Mouse (Mus musculus): ENCODE measurements around the gene Gm47985.
"Not testable (repeated sequence)": the region's sequence is repeated elsewhere in the genome, so short reads cannot be mapped to it uniquely, and the experiment has no call there.

Gene Gm47985

DNA sequence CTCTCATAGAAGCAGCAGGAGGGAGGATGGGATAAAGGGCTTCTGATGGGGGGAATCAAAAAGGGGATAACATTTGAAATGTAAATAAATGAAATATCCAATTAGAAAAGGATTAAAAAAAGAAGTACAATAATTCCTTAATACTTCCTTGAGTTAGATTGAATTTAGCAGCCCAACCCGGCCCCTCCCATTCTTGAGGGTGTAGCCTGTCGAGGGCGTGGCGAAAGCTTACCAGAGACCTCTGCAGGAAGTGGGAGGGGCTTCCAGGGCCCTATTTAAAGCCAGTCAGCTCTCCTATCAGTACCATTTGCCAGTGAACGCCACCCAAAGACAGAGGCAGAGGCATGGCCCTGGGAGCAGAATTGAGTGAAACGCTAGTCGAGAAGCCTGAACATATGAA, at the start of gene Gm47985:
Gm47985 (plus strand) TSS at position 272 of the 400 bp plus-strand sequence.
- not testable (repeated sequence) for DNase-seq (ENCODE audit: low spot score in 2 of 2)

DNA sequence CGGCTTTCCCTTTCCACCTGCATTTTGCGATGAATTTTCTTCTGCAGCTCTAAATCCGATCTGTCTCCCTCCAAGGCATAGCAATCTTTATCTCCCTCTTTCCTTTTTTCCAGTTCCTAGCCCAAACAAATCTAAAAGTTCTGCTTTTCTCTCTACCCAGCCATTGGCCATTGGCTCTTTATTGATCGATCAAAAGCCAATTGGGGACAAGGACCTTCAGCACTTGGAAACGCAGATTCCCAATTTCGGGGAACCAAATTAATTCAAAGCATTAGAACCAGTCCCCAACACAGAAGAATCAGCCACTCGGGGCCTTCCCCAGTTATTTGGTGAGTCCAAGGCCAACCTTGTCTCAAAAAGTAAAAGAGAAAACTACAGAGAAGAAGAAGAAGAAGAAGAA, 49.7 kb upstream of the Gm47985 start:
- DNase-seq (ENCODE audit: low spot score in 2 of 2) = no peak

DNA sequence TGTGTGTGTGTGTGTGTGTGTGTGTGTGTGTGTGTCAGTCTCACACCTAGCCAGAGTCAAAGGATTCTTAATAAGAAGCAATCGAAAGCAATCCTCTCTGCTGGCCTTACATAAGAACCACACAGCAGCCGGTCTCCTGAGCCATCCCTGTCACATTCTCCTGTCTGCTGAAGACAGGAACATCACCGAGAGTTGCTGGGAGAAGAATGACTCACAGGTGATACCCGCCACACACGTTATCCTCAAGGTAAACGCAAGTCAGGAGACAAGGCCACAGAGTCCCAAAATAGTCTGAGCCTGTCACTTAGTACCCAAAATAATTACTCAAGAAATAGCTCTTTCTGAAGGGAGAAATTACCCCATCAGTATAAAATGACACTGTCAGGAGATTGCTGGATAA, 43.9 kb upstream of the Gm47985 start:
- DNase-seq (ENCODE audit: low spot score in 2 of 2) = no peak

DNA sequence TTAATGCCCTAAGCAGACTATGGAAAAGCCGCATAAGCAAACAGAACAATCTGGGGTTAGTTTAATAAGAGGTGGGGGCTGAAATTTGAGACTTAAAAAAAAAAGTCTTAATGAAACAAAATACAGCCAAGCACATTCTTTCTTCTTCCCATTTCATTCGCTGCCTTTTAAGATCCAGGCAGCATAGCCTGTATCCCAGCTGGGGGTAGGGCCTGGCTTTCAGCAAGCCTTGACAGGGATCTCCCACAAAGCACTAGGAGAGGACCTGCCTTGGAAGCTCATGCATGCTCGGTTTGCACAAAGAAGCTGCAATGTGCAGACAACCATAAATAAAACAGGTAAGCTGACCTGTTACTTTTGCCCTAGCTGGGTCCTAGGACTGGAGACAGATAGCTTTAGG, 41.4 kb upstream of the Gm47985 start:
- no peak for DNase-seq (ENCODE audit: low spot score in 2 of 2)

DNA sequence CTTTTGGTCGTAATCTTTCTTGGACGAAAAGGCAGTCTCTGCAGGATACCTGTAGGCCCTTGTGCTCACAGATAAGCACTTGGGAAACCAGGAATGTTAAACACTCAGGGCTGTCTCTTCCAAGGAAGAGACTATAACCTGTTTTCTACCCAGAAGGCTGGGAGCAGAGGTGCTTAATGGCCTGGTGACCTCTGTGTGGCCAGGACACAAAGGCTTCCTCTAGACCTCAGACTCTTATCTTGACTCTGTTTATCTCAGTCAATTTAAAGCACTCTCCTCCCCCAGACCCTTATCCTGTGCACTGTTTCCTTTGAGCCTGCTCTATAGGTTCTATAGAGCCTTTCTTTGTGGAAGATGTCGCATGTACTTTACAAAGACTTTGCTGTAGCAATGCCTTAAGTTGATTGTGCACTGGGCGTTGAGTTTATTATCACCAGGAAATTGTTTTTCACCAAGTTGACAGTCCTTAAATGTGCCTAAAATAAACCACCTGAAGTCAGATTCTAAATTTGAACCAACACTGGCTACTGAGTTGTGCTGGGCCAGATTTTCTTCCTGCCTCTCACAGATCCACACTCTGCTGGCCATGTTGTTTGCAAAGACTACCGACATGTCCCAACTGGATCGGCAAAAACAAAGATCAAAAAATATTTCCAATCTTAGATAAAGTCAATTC, 37.7 kb upstream of the Gm47985 start:
- DNase-seq (ENCODE audit: low spot score in 2 of 2) = no peak

DNA sequence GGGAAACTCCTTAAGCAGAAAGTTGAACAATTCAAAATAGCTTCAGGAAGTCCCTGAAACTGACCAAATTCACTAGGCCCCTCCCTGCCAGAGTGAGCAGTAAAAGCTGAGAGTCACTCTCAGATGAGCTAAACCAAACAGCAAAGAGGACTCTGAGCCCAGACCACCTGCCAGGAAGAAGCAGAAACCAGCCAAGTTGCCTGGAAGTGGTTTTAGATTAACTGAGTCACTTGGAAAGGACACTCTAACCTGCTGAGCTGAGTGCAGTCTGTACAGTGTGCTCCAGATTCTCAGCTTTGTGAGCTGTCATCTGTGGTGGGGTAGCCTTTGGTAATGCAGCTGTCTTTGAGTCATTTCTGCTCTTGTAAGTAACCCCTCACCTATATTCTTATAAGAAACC, 34.5 kb upstream of the Gm47985 start:
- no peak for DNase-seq (ENCODE audit: low spot score in 2 of 2)

DNA sequence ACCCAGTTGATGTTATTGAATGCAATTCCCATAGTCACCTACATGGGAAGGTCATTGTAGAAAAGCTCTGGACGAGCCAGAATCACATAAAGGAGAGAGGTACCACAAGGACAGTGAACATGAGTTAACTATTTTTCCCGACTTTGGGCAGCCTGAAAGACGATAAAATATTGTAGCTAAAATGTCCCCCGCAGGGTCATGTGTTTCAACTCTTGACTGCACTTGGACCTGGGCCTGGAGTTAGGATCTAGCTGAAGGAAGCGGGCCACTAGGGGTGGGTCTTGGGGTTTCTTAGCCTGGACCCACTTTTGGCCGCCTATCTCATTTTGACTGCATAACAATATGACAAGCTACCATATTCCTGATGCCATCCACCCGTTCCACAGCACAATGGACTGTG, 32.1 kb upstream of the Gm47985 start:
- DNase-seq (ENCODE audit: low spot score in 2 of 2) = no peak

DNA sequence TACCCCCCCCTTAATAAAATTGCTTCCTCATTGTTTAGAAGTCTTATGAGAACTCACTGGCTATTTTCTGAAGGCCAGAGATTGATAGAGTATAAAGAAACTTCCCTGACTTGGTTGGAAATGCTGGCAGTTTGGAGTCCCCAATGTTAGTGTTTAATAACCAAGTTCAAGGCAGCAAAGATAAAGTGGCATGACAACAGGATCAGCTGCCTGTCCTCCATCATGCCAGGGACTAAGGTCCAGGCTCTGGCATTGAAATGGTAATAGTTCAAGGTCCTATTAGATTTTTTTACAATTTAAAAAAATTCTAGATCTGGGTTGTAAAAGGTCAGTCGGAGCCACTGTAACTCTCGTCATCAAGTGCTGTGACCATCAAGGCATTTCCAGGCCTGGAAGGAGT, 31.2 kb upstream of the Gm47985 start:
- DNase-seq (ENCODE audit: low spot score in 2 of 2) = no peak

DNA sequence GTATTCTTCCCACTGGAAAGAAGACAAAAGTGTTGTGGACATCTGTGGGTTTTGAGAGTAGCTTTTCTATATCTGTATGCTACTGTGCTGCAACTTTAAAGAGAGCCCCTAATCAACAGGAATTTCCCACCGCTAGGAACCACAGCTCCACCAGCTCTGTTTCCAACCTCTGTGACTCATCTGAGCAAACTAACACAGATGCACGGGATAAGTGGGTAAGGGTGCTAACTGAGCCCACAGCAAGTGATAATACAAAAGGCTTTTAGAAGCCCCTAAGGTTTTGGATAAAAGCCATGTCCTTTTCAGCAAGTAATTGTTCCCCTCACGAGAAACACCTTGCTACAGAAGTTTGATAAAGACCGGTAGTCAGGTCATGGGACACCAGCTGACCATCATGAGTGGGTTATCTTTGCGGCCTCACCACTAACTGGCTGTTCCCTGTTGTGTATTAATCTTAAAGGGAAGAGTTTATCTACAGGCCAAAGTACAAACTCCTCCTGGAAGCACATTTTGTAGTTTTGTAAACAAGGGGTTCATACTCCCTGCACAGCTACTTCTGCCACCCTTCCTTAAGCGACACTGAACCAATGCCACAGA, 29.2 kb upstream of the Gm47985 start:
- DNase-seq (ENCODE audit: low spot score in 2 of 2) = no peak

DNA sequence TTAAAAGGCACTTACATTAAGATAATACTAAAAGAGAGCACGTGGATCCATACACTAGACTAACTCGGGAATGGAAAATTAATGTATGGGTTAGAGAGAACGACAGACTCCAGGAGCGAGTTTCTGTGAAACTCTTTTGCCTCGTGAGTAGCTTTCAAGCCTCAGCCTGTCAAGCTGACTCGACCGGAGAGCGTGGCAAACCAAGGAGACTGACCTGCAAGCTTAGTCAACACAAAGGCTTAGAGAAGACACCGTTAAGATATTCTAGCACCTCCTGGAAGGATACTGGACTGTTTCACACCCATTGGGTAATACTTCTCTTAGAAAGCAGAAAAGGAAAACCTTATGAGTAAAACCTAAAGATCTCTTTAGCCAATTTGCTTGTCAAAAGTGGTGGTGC, 28.2 kb upstream of the Gm47985 start:
- DNase-seq (ENCODE audit: low spot score in 2 of 2) = not testable (repeated sequence)

DNA sequence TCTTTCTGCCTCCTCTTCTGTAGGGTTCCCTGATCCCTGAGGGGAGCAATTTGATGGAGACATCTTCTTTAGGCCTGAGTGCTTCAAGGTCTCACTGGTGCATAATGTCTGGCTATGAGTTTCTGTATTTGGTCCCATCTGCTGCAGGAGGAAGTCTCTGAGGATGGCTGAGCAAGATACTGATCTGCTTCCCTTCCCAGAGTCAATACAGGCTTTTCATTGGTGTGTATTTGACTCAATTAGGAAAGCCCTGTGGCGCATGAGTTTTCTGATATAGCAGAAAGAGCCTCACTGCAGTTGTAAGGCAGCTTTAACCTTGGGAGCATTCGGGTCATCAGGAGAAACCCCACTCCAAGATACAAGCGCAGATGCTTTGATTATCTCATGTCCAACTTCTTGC, 26.2 kb upstream of the Gm47985 start:
- DNase-seq (ENCODE audit: low spot score in 2 of 2) = no peak

DNA sequence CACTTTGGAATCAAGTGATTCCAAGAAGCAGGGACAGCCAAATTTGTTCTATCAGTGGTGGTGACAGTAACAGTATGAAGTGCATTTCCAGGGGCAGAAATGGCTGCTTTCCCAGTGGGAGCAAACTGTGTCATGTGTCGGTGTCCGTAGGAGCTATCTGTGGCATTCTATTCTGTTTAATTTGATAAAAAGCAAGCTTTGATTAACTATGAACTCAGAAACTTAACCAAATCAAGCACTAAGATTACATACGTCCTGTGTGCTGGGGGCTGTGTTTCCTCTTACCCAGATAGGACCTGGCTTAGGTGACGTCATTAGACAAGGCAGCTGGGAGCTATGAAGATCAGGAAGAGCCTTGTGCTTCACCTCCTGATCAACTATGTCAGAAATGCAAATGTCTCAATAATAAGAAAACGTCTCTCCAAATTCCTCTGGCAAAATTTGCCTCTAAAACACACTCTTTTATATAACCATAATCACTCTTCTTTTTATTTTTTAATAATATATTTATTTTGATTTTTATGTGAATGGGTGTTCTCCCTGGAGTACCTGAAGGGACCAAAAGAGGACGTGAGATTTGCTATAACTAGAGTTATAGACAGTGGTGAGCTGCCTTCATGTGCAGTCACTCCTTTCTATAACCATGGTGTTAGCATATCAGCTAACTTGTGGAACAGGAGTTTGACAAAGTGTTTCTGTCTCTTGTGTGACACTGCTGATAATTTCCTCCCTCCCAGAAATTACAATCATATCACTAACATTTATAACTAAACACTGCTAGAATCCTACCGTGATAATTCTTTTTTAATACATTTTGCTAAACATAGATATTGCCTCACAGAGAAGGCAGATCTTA, 25.3 kb upstream of the Gm47985 start:
- DNase-seq (ENCODE audit: low spot score in 2 of 2) = no peak

DNA sequence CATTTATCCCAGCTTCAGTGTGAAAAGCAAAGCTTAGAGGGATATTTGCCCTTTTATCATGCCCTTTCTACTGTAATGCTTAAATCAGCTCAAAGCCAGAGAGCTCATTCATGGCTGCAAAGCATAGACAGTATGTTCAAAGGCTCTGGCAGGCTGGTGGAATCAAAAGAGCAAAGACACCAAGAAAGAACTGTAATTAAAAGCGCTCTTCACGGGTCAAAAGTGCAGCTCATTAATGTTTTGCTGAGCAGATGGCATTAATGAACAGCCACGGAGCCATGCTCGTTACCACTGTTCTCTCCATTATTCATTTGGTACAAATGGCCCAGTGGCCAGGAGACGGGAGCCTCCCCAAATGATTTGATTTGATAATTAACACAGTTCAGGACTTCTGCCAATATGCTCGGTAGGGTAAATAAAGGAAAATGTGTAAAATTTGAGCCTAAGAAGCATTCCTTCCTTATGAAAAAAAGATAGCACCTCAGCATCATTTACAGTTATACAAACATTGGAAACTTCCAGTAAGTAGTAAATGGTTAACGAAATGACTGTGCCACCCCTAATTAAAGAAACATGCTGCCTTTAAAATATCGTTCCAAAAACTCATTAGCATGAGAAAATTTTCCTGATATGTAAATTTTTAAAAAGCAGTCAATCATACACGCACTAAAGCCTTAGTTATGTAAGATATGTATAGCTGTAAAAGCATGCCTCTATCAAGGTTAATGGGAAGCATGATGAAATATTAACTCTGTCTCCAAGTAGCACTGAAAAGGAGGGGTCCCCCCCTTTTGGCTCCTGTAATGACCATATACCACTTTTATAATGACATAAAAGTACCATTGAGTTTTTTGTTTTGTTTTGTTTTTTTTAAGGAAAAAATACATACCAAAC, 24.1 kb upstream of the Gm47985 start:
- no peak for DNase-seq (ENCODE audit: low spot score in 2 of 2)

DNA sequence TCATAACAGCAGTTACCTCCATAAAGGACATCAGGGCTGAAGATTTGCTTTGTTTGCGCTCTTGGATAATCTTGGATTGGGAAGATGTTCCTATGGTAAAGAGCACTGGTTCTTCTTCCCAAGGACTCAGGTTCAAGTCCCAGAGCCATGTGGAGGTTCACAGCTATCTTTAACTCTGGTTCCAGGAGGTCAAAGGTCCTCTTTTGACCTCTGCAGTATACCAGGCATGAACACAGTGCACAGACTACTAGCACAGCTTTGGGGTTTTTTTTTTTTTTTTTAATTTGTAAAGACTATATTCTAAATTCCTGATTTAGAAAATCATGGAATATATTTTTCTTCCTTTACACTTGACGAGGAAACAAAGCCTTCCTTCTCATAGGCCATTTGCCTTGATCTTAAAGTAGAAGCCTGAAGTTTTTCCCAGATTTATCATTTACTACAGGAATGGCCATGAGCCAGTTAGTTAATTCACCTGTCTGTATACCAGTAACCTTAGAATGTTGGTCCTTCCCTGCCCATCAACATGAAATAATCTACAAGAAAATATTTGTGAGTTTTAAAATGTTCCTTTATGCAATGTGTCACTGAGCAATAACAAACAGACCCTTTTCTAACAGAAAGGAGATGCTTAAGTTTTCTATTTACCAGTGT, 23.4 kb upstream of the Gm47985 start:
- DNase-seq (ENCODE audit: low spot score in 2 of 2) = no peak

DNA sequence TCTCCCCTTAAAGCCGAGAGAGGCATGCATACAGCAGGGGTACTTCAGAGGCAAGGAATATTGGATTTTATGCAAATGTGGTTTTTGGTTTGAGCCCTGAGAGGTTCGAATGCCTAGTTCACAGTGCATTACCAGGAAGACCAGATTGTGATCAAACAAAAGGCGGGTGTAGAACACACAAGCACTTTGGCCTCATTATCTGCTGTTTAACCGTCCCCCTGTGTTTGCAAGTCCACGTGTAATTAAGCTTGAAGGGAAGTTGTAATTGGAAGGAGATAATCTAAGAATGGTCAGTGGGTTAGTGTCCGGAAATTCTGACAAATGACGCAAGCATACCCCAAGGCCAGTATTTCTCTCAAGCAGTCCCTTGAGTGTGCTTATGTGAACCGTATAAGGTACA, 16.3 kb upstream of the Gm47985 start:
- no peak for DNase-seq (ENCODE audit: low spot score in 2 of 2)

DNA sequence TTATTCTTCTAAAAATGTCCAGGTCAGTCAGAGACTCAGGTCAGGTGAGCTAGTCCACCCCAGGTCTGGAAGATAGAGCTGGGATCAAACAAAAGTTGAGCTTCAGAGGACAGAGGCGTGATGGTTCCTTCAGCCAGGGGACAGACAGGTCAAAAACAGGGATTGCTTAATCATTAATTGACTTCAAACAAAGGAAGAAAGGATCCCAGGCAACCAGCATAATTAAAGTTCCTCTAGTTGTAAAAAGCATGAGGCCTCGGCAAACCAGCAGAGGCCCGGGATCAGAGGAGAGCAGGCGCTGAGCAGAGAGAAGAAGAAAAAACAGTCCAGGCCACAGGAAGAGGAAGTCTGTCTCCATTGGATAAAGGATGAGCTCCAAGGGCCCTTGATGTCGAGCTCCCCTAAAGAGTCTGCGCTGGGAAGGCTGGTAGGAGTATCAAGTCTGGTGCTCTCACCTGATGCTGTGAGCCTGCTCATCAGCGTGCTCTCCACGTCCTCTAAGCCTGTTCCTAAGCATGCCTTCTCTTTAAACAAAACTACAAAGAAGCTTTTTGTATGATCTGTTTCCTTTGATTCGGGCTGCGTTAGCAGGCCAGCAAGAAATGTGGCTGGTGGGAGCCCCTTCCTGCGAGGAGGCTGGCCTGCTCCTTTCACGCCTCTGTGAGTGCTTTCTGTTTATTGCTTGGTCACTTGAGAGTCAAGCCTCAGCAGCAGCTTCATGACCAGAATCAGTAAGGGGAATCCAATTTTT, 14.9 kb upstream of the Gm47985 start:
- DNase-seq (ENCODE audit: low spot score in 2 of 2) = no peak

DNA sequence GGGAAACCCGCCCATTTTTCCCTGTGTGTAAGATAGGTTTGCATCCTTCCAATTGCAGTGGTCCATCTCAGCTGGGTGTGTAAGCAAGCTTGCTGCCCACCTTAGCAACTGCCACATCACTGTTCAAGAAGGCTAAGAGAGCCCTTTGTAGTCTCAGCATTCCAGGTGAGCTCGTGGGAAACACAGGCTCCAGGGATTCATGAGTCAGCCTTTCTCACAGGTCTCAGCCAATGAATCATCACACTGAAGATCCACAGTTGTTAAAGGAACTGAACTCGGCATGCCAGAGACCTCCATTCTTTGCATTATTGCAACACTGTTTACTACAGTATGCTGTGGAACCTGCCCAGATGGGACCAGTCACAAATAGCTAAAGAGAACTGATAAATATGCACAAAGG, 13.7 kb upstream of the Gm47985 start:
- DNase-seq (ENCODE audit: low spot score in 2 of 2) = no peak

DNA sequence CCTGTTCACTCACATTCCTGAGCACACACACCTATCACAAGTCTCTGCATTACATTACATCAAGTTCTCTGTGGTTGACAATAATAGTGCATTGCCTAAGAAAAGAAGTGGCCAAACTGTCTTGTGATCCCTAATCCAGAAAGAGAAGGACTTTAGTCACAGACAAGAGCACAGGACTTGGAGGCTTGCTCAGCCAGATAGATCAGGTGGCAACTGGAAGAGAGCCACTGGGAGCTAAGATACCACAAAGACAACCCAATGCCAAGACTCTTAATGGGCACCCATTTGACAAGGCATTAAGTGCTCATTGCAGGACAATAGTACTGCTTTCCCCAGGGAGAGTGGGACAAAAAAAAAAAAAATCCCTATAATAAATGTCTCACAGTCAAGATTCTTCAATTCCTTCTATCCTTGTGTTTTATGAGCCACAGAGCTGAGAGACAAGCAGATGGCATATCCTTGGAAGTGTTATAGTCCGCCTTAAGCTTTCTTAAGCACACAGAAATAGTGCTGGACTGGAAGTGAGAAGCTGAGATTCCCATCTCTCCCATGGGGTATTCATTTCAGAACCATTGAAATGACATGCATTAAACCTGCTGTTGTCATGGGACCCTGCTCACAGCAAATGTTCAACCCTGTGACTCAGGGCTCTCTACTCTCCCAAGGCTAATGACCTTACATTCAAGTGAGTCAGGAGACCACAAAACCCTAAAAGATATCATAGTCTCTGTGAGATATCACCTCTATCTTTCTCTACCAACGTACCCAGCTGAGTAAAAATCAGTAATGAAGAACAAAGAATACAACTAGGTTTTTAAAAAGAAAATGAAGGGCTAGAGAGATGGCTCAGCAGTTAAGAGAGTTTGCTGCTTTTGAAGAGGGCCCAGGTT, 10.5 kb upstream of the Gm47985 start:
- DNase-seq (ENCODE audit: low spot score in 2 of 2) = no peak
